Mouse (Mus musculus) neural tube, embryonic 14.5 days (tissue): Measurements from ENCODE around the gene Arhgef7. TPM values are rescaled to one million over a fixed set of nuclear protein-coding genes. Genes with fewer than 3 reads are reported as not detected.

Experiments used
- ATAC-seq: fragments of 200-750 bp; cut with Nextera tagmentation; 2 replicates; pipeline ENCODE4 v1.8.0; 2017; ENCODE audit warnings: low read depth, mild to moderate bottlenecking, moderate TSS enrichment, moderate library complexity
- H3K27ac ChIP-seq: fragments of 300-500 bp; sonication (generic); 2 replicates; pipeline ENCODE4 v1.5.1; 2014; ENCODE audit warnings: low read depth, mild to moderate bottlenecking, control low read depth, low read length, moderate library complexity, mixed read lengths
- H3K27me3 ChIP-seq: fragments of 300-500 bp; sonication (generic); 2 replicates; pipeline ENCODE4 v1.6.1; 2014; ENCODE audit warnings: low read length; ENCODE audit not compliant: control insufficient read depth, insufficient read depth
- H3K36me3 ChIP-seq: fragments of 300-500 bp; sonication (generic); 2 replicates; pipeline ENCODE4 v1.6.1; 2014; ENCODE audit warnings: low read length, mixed read lengths; ENCODE audit not compliant: control insufficient read depth, insufficient read depth
- H3K4me1 ChIP-seq: fragments of 300-500 bp; sonication (generic); 2 replicates; pipeline ENCODE4 v1.6.1; 2014; ENCODE audit warnings: low read length; ENCODE audit not compliant: control insufficient read depth, insufficient read depth
- H3K4me2 ChIP-seq: fragments of 300-500 bp; sonication (generic); 2 replicates; pipeline ENCODE4 v1.6.1; 2014; ENCODE audit warnings: mild to moderate bottlenecking, low read depth, low read length, control low read depth
- H3K4me3 ChIP-seq: fragments of 300-500 bp; sonication (generic); 2 replicates; pipeline ENCODE4 v1.5.1; 2014; ENCODE audit warnings: low read depth, low read length, control low read depth, mixed read lengths
- H3K9ac ChIP-seq: fragments of 300-500 bp; sonication (generic); replicated peaks from 2 replicates; pipeline ENCODE4 v1.6.1; 2014; ENCODE audit warnings: low read depth, mild to moderate bottlenecking, control low read depth, low read length, mixed read lengths
- H3K9me3 ChIP-seq: fragments of 300-500 bp; sonication (generic); 2 replicates; pipeline ENCODE4 v1.6.1; 2016; ENCODE audit warnings: low read length; ENCODE audit not compliant: control insufficient read depth
- WGBS: fragments of 180-500 bp; shearing (Covaris S2); extraction: QIAGEN DNeasy Blood & Tissue Kit; methylation state at CpG from one replicate; pipeline ENCODE4 v1.1.7; 2014; 5-methylcytosine and 5-hydroxymethylcytosine counted together
- polyA plus RNA-seq: library from polyadenylated mRNA; unstranded; fragments of >200 nt; fragmentation: Nextera tagmentation; extraction: Ambion mirVana; gene quantifications from 2 replicates; pipeline ENCODE4 v1.2.1, GENCODE M21; 2014

The Arhgef7 gene
- polyA plus RNA-seq, 1 experiment from 2014 or later = 79.2 TPM

- Histone ChIP-seq H3K4me2 (no peak overlapping the region), H3K27me3 (no peaks in the 10 kb centered on the region), H3K9me3 (no peaks in the 10 kb centered on the region), H3K36me3 (peaks cover 40% of the 10 kb centered on the region), H3K9ac (no peak overlapping the region), H3K4me3 (no peak overlapping the region), H3K27ac (peak overlapping the region; percentile 45; the same call in 1 of the 2 replicates), H3K4me1 (0 out of 2 replicates have a peak, but pooled peaks cover 8% of the 10 kb centered on the region)
- WGBS = 29% methylated on average over 16 of the region's 16 CpGs
- peak; percentile 44; the same call in 1 of the 2 replicates for ATAC-seq
Measured at GRCm38 (mm10) chr8:11830214-11831046, 102.9 kb downstream of the Arhgef7 start.

GRCm38 (mm10) chr8:11831174-11831573 is 103.7 kb downstream of the Arhgef7 start:
- Histone ChIP-seq H3K27me3 (no peaks in the 10 kb centered on the region), H3K36me3 (peaks cover 33% of the 10 kb centered on the region), H3K9ac (no peak overlapping the region), H3K4me1 (0 out of 2 replicates have a peak, but pooled peaks cover 8% of the 10 kb centered on the region), H3K4me3 (no peak overlapping the region), H3K9me3 (no peaks in the 10 kb centered on the region), H3K27ac (no peak overlapping the region), H3K4me2 (no peak overlapping the region)
- 96% methylated on average over 10 of the region's 10 CpGs for WGBS
- no peak for ATAC-seq

- Histone ChIP-seq H3K36me3 (peaks cover 29% of the 10 kb centered on the region), H3K27ac (no peak overlapping the region)
- 92% methylated on average over 5 of the region's 5 CpGs for WGBS
Measured at GRCm38 (mm10) chr8:11831939-11832338, 104.4 kb downstream of the Arhgef7 start.

GRCm38 (mm10) chr8:11833157-11833556 is 105.6 kb downstream of the Arhgef7 start:
- Histone ChIP-seq H3K9me3 (no peaks in the 10 kb centered on the region), H3K4me3 (no peak overlapping the region), H3K4me1 (0 out of 2 replicates have a peak, but pooled peaks cover 8% of the 10 kb centered on the region), H3K36me3 (peaks cover 29% of the 10 kb centered on the region), H3K27ac (no peak overlapping the region), H3K27me3 (no peaks in the 10 kb centered on the region), H3K9ac (no peak overlapping the region), H3K4me2 (no peak overlapping the region)
- 90% methylated on average over 4 of the region's 4 CpGs for WGBS
- ATAC-seq = no peak

More at GRCm38 (mm10) chr8:11831939-11832338, 104.4 kb downstream of the Arhgef7 start:
- Histone ChIP-seq H3K4me2 (no peak overlapping the region), H3K27me3 (no peaks in the 10 kb centered on the region), H3K4me3 (no peak overlapping the region), H3K9ac (no peak overlapping the region), H3K9me3 (no peaks in the 10 kb centered on the region), H3K4me1 (0 out of 2 replicates have a peak, but pooled peaks cover 8% of the 10 kb centered on the region)
- ATAC-seq = no peak

- Histone ChIP-seq H3K4me1 (0 out of 2 replicates have a peak, but pooled peaks cover 8% of the 10 kb centered on the region), H3K36me3 (peaks cover 29% of the 10 kb centered on the region), H3K27ac (no peak overlapping the region), H3K9me3 (no peaks in the 10 kb centered on the region), H3K4me2 (no peak overlapping the region), H3K4me3 (no peak overlapping the region), H3K9ac (no peak overlapping the region), H3K27me3 (no peaks in the 10 kb centered on the region)
- no peak for ATAC-seq
- WGBS = 82% methylated on average over 5 of the region's 5 CpGs
Measured at GRCm38 (mm10) chr8:11834200-11834599, 106.7 kb downstream of the Arhgef7 start.

- 94% methylated on average over 16 of the region's 16 CpGs for WGBS
- H3K27me3 ChIP-seq = no peaks in the 10 kb centered on the region
- H3K4me1 ChIP-seq = 0 out of 2 replicates have a peak, but pooled peaks cover 8% of the 10 kb centered on the region
- H3K27ac ChIP-seq = no peak overlapping the region
- H3K9ac ChIP-seq = no peak overlapping the region
- ATAC-seq = no peak
- no peak overlapping the region for H3K4me2 ChIP-seq
- peaks cover 29% of the 10 kb centered on the region for H3K36me3 ChIP-seq
- no peaks in the 10 kb centered on the region for H3K9me3 ChIP-seq
- no peak overlapping the region for H3K4me3 ChIP-seq
Measured at GRCm38 (mm10) chr8:11834691-11835090, 107.2 kb downstream of the Arhgef7 start.

GRCm38 (mm10) chr8:11840174-11840573 is 112.7 kb downstream of the Arhgef7 start, which contains the start of gene Tex29:
Gene Tex29 (plus strand): TSS chr8:11840474.
- H3K4me1 ChIP-seq = peaks cover 11% of the 10 kb centered on the region
- no peak within 1 kb of the TSS for H3K4me3 ChIP-seq
- H3K4me2 ChIP-seq = no peak within 1 kb of the TSS
- no peak for ATAC-seq
- WGBS = 94% methylated on average over 5 of the region's 5 CpGs
- no peak within 1 kb of the TSS for H3K9ac ChIP-seq
- no peaks in the 10 kb centered on the region for H3K9me3 ChIP-seq
- H3K27me3 ChIP-seq = no peaks in the 10 kb centered on the region
- 0 out of 2 replicates have a peak within 1 kb of the TSS, but pooled peaks have one; percentile 7 for H3K27ac ChIP-seq
- peaks cover 2% of the 10 kb centered on the region; the same call in 1 of the 2 replicates for H3K36me3 ChIP-seq

GRCm38 (mm10) chr8:11841571-11841970 is 114.0 kb downstream of the Arhgef7 start:
- Histone ChIP-seq H3K4me1 (peaks cover 11% of the 10 kb centered on the region), H3K9ac (no peak overlapping the region), H3K4me3 (no peak overlapping the region), H3K9me3 (no peaks in the 10 kb centered on the region), H3K27ac (peak overlapping the region; percentile 55), H3K4me2 (no peak overlapping the region), H3K27me3 (no peaks in the 10 kb centered on the region), H3K36me3 (no peaks in the 10 kb centered on the region)
- WGBS = 7% methylated on average over 8 of the region's 8 CpGs
- ATAC-seq = 0 out of 2 replicates have a peak, but pooled peaks have one; percentile 26

- no peaks in the 10 kb centered on the region for H3K36me3 ChIP-seq
- no peaks in the 10 kb centered on the region for H3K27me3 ChIP-seq
- WGBS = 88% methylated on average over 8 of the region's 8 CpGs
- H3K4me1 ChIP-seq = peaks cover 11% of the 10 kb centered on the region
- H3K9ac ChIP-seq = no peak overlapping the region
- H3K4me2 ChIP-seq = no peak overlapping the region
- H3K4me3 ChIP-seq = no peak overlapping the region
- no peaks in the 10 kb centered on the region for H3K9me3 ChIP-seq
- no peak overlapping the region for H3K27ac ChIP-seq
- ATAC-seq = no peak
Measured at GRCm38 (mm10) chr8:11842757-11843156, 115.2 kb downstream of the Arhgef7 start.
